Mouse (Mus musculus) testis, adult 2 months (tissue): ENCODE measurements around the gene Naip1.
"Not testable (repeated sequence)": the region's sequence is repeated elsewhere in the genome, so short reads cannot be mapped to it uniquely, and the experiment has no call there.

Source experiments
- CTCF ChIP-seq: fragments of 200-500 bp; IDR thresholded peaks from 2 replicates; pipeline ENCODE4 v1.5.1; 2012; ENCODE audit warnings: low read depth, mild to moderate bottlenecking, inconsistent platforms, low read length, moderate library complexity; ENCODE audit not compliant: control insufficient read depth, insufficient read depth, insufficient replicate concordance
- POLR2A ChIP-seq: fragments of 200-500 bp; IDR thresholded peaks from 2 replicates; pipeline ENCODE4 v1.6.1; 2012; ENCODE audit warnings: low read depth, mild to moderate bottlenecking, inconsistent platforms, low read length, moderate library complexity; ENCODE audit not compliant: control insufficient read depth

GRCm38 (mm10) chr13:100436556-100437163, 16.0 kb downstream of the Naip1 start:
- TF ChIP-seq CTCF, POLR2A: not testable (repeated sequence)
